Mouse (Mus musculus): ENCODE data around the gene Gm13101.
"Not testable (repeated sequence)": the region's sequence is repeated elsewhere in the genome, so short reads cannot be mapped to it uniquely, and the experiment has no call there.

Gm13101 gene

GRCm38 (mm10) chr4:143966850-143967249 is at the start of gene Gm13101:
Gene Gm13101, minus strand, starts transcription at chr4:143966950.
- not testable (repeated sequence) for DNase-seq

- not testable (repeated sequence) for DNase-seq
Observed at GRCm38 (mm10) chr4:143994269-143994668, 27.5 kb upstream of the Gm13101 start, which contains the start of gene Pramef17. Gene Pramef17, minus strand, starts transcription at chr4:143994369.

- not testable (repeated sequence) for DNase-seq
Observed at GRCm38 (mm10) chr4:143988126-143988525, 21.4 kb upstream of the Gm13101 start.

GRCm38 (mm10) chr4:143987475-143987941 is 20.8 kb upstream of the Gm13101 start:
- not testable (repeated sequence) for DNase-seq

GRCm38 (mm10) chr4:143985733-143986132 is 19.0 kb upstream of the Gm13101 start:
- DNase-seq, result not testable (repeated sequence)

- DNase-seq, result not testable (repeated sequence)
Observed at GRCm38 (mm10) chr4:143985165-143985564, 18.4 kb upstream of the Gm13101 start.

GRCm38 (mm10) chr4:143983446-143983845 is 16.7 kb upstream of the Gm13101 start:
- not testable (repeated sequence) for DNase-seq

GRCm38 (mm10) chr4:143950916-143951315 is 15.8 kb downstream of the Gm13101 start, which contains the start of gene Pramef25:
Gene Pramef25, minus strand, starts transcription at chr4:143951016.
- not testable (repeated sequence) for DNase-seq
